In genomic region chr8:90793710-90794109, GRCm38 (mm10) we compare ENCODE assay signal across 9 mouse cellular contexts. TPM values are rescaled to one million over a fixed set of nuclear protein-coding genes. Genes with fewer than 3 reads are reported as not detected.
DNase-seq lines count a peak whose midpoint lies in the region.
"Had no signal": no experiment of that assay in that cellular context is flagged by ENCODE, and none has a peak within 500 bp of the region (broad histone marks: within the 10 kb centered on the region; RNA-seq: fewer than 3 reads in every experiment).

No protein-coding gene starts in this region.

- peak; percentile 80 to 82 for DNase-seq in B cell, adult 2 months
- DNase-seq in adrenal gland, adult 2 months: peak; percentile 64
- DNase-seq in embryo, embryonic 11 days: peak; percentile 86
- peak; percentile 72 to 89 for DNase-seq in heart, adult 18-20 months
- DNase-seq in kidney, postnatal 25 days: peak; percentile 78 to 88
- DNase-seq in lung, adult 18-20 months: peak; percentile 54 to 72
- DNase-seq in ovary, postnatal 36 days (ENCODE audit: low spot score): peak; percentile 56
- DNase-seq in thymus, postnatal 10 days (ENCODE audit: low spot score in 2 of 2): peak; percentile 40 to 77

RNA-seq across cellular contexts. Expression of gene Gm19935, which starts 23.5 kb away (rescaled TPM):
- not detected for total RNA-seq in adrenal gland, adult 2 months (2021)
- not detected in 2 replicates for polyA plus RNA-seq in adrenal gland, adult 2 months (2012; rRNA removed)
- total RNA-seq in heart, adult 18-20 months (2021): 1 to 10 TPM in 1 of 2 experiments, not detected in 1; 1.0 TPM
- polyA plus RNA-seq: erythroblast, embryonic 14.5 days had no signal

RNA-seq across cellular contexts. Expression of gene Chd9, which starts 34.4 kb away (rescaled TPM):
- 10 to 100 TPM; 76.4 to 95.5 TPM for total RNA-seq in adrenal gland, adult 2 months (2021)
- polyA plus RNA-seq in adrenal gland, adult 2 months (2012; rRNA removed): 83.1 and 102 TPM in 2 replicates
- 10 to 100 TPM; 34.0 to 51.4 TPM for total RNA-seq in heart, adult 18-20 months (2021)

Comparison
In these comparisons a context has a peak if more than half of its experiments do, and no peak if none do; other contexts are left out.
1. Peak in every context shown above with its lines: DNase-seq.